Comparison of ENCODE assay signal across 8 mouse cellular contexts in genomic region chr1:135368982-135369381, GRCm38 (mm10). TPM values are rescaled to one million over a fixed set of nuclear protein-coding genes. Genes with fewer than 3 reads are reported as not detected.
DNase-seq lines count a peak whose midpoint lies in the region; ATAC-seq and TF ChIP-seq lines count a peak whose summit lies in the region.

No protein-coding gene starts in this region.

- no peaks in the 10 kb centered on the region for H3K36me3 ChIP-seq in heart, adult 2 months (ENCODE audit: control insufficient read depth, insufficient read depth, low read length)
- H3K36me3 ChIP-seq in lung, embryonic 14.5 days (ENCODE audit: insufficient read depth), result 0 out of 2 replicates have a peak, but pooled peaks cover 3% of the 10 kb centered on the region

- no peaks in the 10 kb centered on the region for H3K79me2 ChIP-seq in heart, adult 2 months (replicated peaks; ENCODE audit: control insufficient read depth, insufficient read depth, low read length)

- no peak for TF ChIP-seq EP300 in heart, adult 2 months (IDR thresholded peaks at IDR 0.05; ENCODE audit: insufficient read depth, low read depth, low read length)

- WGBS in heart, adult 2 months, result 10% methylated on average over 14 of the region's 14 CpGs
- 9% methylated on average over 14 of the region's 14 CpGs for WGBS in lung, embryonic 14.5 days

- peak; percentile 26; the same call in 1 of the 2 replicates for ATAC-seq in lung, embryonic 14.5 days (ENCODE audit: insufficient read depth)

- H3K4me3 ChIP-seq in heart, adult 2 months, result peak overlapping the region; percentile 56
- H3K4me3 ChIP-seq in lung, embryonic 14.5 days (ENCODE audit: low read depth, low read length), result peak overlapping the region; percentile 38

- intact Hi-C loops in heart, adult 2 months (cut with DNase I), result loop anchor here (1.0 to 5.0 kb wide), 6 partner anchors 57 to 257 kb away; partner anchors contain the start of genes Elf3 and Timm17a

- H3K9ac ChIP-seq in heart, adult 2 months (ENCODE audit: low read depth, low read length), result 0 out of 2 replicates have a peak overlapping the region, but pooled peaks have one; percentile 31
- H3K9ac ChIP-seq in lung, embryonic 14.5 days, result peak overlapping the region; percentile 52; the same call in 1 of the 2 replicates

- no peaks in the 10 kb centered on the region for H3K9me3 ChIP-seq in lung, embryonic 14.5 days (ENCODE audit: low read depth, low read length)

- H3K27ac ChIP-seq in heart, adult 2 months, result no peak overlapping the region
- no peak overlapping the region; the same call in 1 of the 2 replicates for H3K27ac ChIP-seq in lung, embryonic 14.5 days (ENCODE audit: low read depth)

- peaks cover 2% of the 10 kb centered on the region for H3K4me1 ChIP-seq in heart, adult 2 months (ENCODE audit: control insufficient read depth, insufficient read depth, low read length)
- peaks cover 6% of the 10 kb centered on the region for H3K4me1 ChIP-seq in lung, embryonic 14.5 days (ENCODE audit: insufficient read depth)

- no peak for TF ChIP-seq POLR2A in heart, adult 2 months (IDR thresholded peaks at IDR 0.05; ENCODE audit: insufficient read depth, low read depth, low read length)

- TF ChIP-seq CTCF in heart, adult 2 months (IDR thresholded peaks at IDR 0.05), result peak; percentile 65
- TF ChIP-seq CTCF in lung, embryonic 14.5 days (IDR thresholded peaks at IDR 0.05; ENCODE audit: low read depth), result peak; percentile 56

- DNase-seq in 3134 (ENCODE audit: extremely low read depth, insufficient read length, low spot score), result peak; percentile 69
- DNase-seq in R1 (ENCODE audit: low read depth, low spot score), result peak; percentile 63
- peak; percentile 66 for DNase-seq in embryo, embryonic 10.5 days (ENCODE audit: low spot score)
- peak; percentile 63 to 69 for DNase-seq in heart, adult 2 months
- peak; percentile 78 for DNase-seq in kidney, adult 18-20 months
- peak; percentile 83 for DNase-seq in lung, embryonic 14.5 days
- peak; percentile 58 for DNase-seq in ovary, postnatal 36 days (ENCODE audit: low spot score)
- no peak for DNase-seq in frontal cortex, postnatal 14 days (ENCODE audit: low spot score in 2 of 2)

- no peaks in the 10 kb centered on the region for H3K27me3 ChIP-seq in heart, adult 2 months (ENCODE audit: control insufficient read depth, insufficient read depth, low read length)
- H3K27me3 ChIP-seq in lung, embryonic 14.5 days (ENCODE audit: insufficient read depth, low read length), result no peaks in the 10 kb centered on the region

- peak overlapping the region; percentile 93 for H3K4me2 ChIP-seq in lung, embryonic 14.5 days

RNA-seq across cellular contexts. Expression of gene Shisa4, which starts 6.1 kb away (rescaled TPM):
- total RNA-seq in heart, adult 2 months (2021), result 1 to 10 TPM; 2.2 to 2.3 TPM
- polyA plus RNA-seq in heart, adult 2 months (2012; rRNA removed), result 6.7 and 10.4 TPM in 2 replicates
- polyA plus RNA-seq in lung, embryonic 14.5 days (2014; fragmentation: Nextera tagmentation; extraction: Ambion mirVana), result 26.1 and 31.2 TPM in 2 replicates

RNA-seq across cellular contexts. Expression of gene Lmod1, which starts 44.4 kb away (rescaled TPM):
- total RNA-seq in heart, adult 2 months (2021), result 1 to 10 TPM; 3.7 to 4.7 TPM
- 4.8 and 6.4 TPM in 2 replicates for polyA plus RNA-seq in heart, adult 2 months (2012; rRNA removed)
- polyA plus RNA-seq in lung, embryonic 14.5 days (2014; fragmentation: Nextera tagmentation; extraction: Ambion mirVana), result 3.1 and 3.8 TPM in 2 replicates

RNA-seq across cellular contexts. Expression of gene Timm17a, which starts 55.4 kb away (rescaled TPM):
- total RNA-seq in heart, adult 2 months (2021), result 100 to 1,000 TPM; 325 to 370 TPM
- polyA plus RNA-seq in heart, adult 2 months (2012; rRNA removed), result 185 and 239 TPM in 2 replicates
- 177 and 189 TPM in 2 replicates for polyA plus RNA-seq in lung, embryonic 14.5 days (2014; fragmentation: Nextera tagmentation; extraction: Ambion mirVana)

Comparison
In these comparisons a context has a peak if more than half of its experiments do, and no peak if none do; other contexts are left out.
1. DNase-seq: peak in 3134 (single experiment), R1 (single experiment), embryo, embryonic 10.5 days (single experiment), heart, adult 2 months (2 of 2), kidney, adult 18-20 months (single experiment), lung, embryonic 14.5 days (single experiment) and ovary, postnatal 36 days (single experiment); none in frontal cortex, postnatal 14 days (0 of 2).